Mouse (Mus musculus) testis, postnatal 14 days (tissue): Measurements from ENCODE around the gene Msrb3.

Experiments used
- DNase-seq: peaks from one replicate; pipeline ENCODE4 v3.0.0; 2021; ENCODE audit warnings: low spot score

The Msrb3 gene

DNA sequence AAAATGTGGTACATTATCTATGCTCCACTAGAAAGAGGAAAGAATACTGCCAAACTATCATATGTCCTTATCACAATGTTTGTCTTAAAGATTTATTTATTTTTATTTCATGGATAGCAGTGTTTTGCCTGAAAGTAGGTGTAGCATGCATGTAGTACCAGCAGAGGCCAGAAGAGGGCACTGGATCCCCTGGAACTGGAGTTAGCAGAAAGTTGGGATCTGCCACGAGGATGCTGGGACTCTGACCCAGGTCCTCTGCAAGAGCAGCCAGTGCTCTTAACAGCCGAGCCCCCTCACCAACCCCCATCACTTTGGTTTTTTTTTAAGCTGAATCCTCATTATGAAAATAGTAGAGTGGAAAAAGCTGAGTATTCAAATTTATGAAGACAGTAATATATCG, 37.7 kb downstream of the Msrb3 start:
- DNase-seq: peak; percentile 50

DNA sequence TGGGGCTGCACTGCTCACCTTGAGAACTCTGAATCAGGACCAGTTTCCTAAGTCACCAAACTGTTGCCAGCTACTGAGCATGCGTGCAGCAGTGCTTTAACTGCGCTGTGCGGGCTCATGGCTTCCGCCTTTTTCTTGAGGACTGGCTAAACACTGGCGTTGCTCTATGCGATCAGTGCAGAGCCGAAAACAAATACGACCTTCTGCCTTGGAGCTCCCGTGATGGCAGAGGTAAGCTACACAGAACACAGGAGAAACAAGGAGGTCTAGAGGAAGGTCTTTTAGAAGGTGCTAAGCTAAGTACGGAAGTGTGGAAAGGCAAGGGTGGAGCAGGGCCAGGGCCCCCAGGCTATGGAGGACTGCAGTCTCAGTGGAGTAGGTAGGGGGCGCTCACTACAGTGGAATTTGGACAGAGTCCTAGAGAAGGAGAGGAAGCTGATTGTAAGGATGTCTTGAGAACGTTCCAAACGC, 41.3 kb downstream of the Msrb3 start:
- DNase-seq: no peak

DNA sequence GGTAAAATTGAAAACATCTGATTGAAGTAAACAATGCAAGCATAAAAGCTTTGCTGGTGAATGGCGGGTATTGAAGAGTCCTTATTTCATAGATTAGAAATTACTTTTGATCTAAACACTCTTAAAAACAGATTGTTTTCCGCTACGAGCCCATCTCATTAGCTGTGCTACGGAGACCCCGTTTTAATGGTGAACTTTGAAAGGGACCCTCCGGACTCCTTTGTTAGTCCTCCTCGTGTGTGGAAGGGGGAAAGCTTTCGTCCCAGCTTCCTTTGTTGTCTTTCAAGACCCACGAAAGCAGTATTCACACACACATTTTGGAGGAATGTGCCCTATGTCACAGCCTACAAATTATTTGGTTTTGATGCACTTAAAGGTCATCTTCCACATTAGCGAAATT, 44.6 kb downstream of the Msrb3 start:
- no peak for DNase-seq

DNA sequence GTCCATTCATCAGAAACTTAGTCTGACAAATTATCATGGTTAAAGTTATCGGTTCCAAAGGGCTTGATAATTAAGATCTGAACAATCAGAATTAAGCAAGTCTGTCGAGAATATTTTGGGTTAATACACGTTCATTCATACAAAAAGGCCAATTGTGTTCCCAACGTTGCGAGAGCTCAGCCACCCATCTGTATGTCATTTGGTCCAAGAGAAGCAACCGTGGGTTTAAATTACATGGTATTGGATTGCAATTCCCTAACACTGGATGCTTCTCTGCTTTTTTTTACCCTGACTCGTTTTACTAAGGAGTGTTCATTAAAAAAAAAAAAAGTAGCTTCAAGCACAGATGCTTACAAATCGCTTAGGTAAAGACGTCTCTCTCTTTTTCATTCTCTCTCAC, 45.1 kb downstream of the Msrb3 start:
- DNase-seq: no peak

DNA sequence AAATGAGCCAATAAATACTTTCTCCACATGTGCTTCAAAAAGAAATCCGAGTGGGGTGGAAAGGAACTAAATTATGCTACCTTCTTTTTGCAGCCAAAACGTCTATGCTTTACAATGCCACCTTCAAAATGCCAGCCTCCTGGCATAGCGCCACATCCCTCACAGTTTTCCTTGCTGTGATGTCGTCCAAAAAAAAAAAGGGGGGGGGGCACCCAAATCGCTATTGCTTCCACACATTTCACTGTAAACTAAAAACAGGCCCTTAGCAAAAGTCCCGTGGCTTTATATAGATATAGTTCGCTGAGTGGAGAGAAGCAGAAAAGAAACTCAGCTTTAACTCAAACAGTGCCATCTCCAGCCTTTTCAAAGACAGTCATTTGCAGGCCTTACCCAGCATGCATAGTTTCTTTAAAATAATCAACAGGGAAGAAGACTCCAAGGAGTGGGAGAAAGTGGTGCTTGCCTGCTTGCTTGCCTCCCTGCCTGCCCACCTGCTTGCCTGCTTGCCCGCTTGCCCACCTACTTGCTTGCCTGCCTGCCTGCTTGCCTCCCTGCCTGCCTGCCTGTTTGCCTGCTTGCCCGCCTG, 47.6 kb downstream of the Msrb3 start:
- DNase-seq: no peak

DNA sequence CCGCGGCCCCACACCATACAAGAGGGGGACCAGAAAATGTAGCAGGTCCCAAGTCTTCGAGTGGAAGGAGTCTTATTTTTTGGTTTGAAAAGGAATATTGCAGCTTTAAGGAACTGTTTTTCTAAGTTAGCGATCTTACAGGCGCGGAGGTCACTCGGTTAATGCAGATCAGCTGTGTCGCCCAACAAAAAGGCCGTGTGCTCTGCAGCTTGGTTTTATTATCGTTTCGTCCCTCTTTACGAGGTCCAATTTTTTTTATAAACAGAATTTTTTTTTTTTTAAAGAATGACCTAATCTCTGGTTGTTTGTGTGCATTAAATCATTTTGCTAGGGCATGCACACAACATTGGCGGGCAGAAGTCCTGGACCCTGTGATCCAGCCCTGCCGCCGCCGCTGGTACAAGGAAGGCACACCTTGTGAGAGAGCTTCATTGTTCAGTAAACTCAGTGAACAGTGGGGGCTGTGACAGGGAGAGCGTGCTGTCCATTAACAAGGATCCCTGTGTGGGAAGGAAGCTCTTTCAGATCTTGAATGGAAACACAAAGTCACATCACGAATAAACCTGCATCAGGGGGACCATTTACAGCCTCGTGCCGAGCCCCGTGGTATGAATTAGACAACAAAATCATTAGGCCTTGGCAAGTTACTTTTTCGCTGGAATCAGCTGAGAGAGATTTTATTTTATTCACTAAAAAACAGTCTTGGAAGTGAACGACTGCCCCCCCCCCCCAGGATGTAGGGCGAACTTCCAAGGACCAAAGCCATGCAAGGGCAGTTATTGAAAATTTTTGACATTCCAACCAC, 48.3 kb downstream of the Msrb3 start:
- no peak for DNase-seq

DNA sequence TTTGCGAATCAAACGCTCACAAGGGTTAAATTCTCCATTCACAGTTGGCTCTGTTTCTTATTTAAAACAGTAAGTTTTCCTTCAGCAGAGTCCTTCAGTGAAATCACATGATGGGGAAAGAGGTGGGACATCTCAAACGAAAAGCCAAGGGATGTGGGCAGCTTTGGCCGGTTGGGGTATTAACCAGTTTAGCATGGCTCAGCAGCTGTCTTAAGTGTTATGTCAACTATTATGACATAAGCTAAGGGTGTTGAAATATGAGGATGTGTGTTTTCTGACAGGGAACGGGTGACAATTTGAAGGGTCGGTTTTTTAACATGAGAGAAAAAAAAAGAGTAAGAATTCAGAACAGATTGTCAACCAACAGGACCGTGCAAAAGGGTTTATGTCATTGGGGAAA, 50.2 kb downstream of the Msrb3 start:
- DNase-seq: no peak

DNA sequence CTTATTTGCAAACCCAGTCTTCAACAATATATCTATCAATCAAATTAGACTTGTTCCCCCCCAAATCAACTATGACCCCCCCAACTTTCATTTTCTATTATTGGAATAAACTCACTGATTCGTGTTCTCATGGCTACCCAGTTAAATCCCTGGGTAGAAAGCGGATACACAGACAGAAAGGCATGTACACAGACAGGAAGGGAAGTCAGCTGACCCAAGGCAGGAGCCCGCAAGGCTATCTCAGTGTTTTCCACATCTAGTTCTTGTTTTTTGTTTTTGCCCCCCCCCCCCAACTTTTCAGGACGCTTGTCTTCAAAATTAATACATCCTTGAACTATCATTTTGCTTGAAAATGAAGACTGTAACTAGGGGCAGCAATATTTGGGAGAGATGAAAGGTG, 51.1 kb downstream of the Msrb3 start:
- DNase-seq: no peak

DNA sequence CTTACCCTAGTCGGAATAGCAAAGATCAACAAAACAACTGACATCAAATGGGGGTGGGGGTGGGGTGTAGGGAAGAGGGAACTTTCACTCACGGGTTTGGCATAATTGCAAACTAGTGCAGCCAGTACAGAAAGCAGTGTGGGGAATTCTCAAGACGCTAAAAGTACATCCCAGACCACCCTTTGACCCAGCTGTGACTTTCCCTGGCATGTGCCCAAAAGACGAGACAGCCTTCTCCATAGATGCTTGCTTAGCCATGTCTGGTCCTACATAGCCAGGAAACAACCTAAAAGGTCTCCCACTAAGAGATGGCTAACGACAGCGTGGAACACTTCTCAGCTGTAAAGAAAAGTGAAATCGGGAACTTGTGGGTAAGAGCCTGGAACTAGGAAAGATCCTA, 58.9 kb downstream of the Msrb3 start:
- DNase-seq: no peak

DNA sequence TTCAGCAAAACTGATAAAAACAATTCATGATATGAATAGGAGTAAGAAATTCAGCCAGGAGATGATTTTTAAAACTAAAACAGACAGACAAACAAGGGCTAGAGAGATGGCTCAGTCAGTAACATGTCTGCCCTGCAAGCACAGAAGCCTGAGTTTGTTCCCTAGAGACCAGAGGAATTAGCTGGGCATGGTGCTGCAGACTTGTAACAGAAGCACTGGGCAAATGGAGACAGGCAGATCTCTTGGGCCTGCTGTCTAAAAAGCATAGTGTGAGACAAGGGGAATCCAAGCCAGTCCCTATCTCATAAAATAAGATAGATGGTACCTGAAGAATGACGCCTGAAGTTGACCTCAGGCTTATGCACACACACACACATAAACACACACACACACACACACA, 64.4 kb downstream of the Msrb3 start:
- DNase-seq: no peak

DNA sequence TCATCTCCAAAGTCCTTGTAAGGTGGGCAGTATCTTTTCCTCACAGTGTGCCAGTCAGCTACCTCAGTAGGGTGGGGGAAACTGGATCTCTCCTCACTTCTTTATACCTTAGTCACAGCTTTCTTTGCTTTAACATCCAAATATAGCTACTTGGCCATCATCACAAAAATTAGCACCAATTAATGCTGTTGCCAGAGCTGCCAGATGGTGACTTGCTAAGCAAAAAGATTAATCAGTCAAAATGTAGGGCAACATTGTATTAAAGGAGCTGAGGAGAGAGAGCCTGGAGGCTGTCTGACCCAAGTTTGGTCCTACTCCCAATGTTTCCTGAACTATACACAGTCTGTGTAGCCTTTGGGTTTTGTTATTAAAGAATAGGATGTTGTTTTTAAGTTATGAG, 65.1 kb downstream of the Msrb3 start:
- no peak for DNase-seq

DNA sequence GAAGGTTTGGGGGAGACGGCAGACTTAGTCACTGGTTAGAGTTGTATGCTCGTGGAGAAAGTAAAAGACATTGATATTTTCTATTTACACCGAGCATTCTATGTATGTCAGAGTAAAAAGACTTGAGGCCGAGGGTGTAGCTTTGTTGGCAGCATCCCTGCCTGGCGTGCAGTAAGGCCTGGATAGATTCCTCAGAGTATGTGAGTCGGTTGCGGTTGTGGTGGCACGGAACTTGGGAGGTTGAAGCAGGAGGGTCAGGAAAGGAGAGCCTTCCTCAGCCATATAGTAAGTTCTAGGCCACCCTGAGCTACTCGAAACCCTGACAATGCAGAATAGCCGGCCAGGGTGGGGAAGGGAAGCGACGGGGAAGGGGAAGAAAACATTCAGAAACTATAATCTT, 71.1 kb downstream of the Msrb3 start:
- no peak for DNase-seq

DNA sequence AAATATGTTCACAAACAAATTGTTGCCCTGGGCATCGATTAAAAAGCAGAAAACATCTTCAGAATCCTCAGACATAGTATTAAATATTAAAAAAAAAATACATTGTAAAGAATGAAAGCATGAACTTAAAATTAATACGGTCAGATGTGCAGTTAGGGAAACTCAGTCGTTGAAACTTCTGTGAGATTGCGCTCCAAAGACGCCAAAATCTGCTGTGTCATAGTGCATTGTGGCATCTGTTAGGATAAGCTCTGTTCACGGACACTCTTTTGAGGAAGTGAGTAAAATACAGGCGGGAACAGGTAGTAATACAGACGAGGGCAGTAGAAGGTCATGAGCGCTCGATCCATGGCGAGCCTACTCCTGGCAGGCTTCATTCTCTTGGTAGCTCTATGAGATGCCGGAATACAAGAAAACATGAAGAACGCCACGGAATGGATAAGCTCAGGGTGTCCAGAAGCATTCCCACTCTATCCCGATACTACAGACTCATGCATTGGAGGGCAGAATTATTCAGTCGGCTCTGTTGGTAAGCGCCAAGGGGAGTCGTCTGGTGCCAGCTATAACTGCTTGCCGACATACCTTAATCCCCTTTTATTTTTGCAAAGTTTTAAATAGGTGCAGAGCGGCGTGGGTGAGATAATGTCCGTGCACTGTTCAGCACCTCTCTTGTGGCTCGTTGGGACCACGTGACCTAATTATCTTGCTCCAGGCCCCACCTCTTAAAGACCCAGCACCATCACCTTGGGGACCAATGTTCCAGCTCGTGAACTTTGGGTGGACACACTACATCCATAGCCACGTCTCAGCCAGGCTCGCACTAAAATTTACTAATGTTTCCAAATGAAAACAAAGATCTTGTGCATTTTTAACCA, 71.9 kb downstream of the Msrb3 start:
- DNase-seq: no peak

DNA sequence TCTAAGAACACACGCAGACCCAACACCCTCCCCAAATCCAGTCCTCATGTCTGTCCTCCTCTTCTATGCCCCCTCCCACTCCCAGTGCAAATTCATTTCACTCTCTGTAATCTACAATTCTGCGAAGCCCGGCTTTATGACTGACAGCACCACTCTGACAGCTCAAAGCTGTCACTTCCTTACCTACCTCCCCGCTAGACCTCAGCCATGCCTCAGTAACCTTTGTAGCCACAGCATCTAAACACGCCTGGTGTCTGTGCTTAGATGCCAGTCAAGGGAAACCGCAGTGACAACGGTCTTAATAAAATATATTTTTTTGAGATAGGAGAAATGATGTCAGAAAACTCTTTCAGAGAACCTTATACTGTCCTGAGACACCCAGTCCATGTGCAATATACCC, 72.5 kb downstream of the Msrb3 start:
- no peak for DNase-seq

DNA sequence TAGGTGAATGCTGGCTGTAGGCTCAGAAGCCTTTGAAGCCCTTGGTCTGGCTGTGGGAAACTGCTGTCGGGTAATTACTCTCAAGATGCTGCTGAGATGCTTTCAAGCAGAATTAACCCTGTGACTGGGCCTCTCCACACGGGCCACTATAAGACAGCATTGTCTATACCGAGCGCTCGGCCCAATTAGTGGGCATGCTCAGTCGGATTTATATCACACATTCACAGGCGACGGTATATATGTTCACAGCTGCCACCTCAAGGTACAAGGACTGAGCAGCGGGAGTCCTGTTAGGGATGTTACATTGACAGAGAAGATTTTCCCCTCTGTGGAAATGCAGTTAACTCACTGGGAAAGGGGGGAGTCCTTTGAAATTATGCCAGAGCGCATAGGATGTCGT, 73.3 kb downstream of the Msrb3 start:
- DNase-seq: no peak

DNA sequence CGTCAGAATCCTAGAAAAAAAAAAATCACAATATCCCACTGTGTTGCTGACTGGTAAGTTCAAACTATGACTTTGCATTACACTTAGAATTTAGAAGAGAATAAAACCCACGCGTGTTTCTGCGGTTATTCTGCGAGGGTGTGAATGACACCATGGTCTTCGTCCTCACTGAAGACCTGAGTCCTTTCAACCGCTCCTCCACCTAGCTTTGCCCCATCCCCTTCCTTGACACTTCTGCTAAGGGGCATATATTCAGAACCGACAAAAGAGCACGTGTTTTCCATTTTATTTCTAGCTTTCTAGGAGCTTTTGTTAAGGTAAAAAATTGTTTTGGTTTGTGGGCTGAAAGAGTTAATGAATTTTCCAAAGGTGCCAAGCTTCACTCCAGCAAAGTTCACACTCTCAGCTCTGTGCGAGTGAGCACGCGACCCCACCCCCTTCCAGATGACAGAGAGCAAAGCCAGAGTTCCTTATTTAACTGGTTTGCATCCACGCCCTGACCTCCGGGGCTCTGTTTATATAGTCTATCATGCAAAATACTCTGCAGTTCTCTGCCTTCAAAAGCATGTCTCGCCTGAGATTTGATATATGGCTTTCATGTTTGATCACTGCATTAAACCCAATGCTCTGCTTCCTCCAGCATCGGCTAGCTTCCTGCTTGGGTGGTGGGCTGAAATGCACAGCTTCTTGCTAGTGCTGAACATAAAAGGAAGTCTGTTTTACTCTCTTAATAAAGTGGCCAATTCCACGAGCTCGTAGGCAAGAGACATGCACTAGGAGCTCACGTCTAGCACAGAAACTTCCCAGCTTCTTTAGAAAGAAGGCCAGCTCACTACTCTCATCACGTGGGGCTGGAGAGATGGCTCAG, 77.2 kb downstream of the Msrb3 start:
- DNase-seq: no peak

DNA sequence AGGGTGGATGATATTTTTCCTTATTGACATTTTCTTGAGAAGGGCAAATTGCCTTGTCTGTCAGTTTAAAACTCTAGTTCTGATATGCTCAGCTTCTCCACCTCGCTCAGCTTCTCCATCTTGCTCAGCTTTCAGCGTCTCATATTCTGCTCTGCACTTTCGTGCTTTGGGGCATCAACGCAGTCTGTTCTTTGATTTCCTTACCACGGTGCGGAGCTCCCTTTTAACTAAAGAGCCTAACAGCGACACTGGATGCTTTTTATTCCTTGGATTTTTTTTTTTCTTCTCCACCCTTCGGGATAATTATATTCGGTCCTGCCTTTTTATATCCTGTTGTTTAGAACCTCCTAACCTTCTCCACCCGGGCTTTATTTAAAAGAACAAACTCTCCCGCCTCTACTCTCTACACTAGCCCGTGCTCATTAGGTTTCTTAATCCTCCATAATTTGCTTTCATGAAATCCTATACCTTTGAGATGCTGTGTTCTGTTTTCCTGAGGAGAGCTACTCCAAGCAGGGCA, 78.1 kb downstream of the Msrb3 start:
- DNase-seq: no peak

DNA sequence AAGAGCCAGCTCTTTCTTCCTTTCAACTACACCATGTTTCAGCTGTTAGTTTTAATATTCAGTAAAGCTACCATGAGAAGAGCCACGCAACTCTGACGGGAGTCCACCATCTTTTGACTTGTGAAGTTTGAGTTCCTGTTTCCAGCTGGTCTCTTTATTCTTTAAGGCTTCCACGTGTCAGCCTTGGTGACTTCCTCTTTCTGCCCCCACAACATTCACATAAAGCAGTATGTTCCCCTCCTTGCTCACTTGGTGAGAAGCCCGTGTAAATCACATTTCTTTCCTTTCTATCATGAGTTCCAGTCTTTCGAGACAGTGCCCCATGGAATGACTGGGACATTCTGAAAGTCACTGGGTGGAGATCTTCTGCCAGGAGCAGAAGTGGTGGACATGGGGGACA, 83.6 kb downstream of the Msrb3 start:
- DNase-seq: no peak

DNA sequence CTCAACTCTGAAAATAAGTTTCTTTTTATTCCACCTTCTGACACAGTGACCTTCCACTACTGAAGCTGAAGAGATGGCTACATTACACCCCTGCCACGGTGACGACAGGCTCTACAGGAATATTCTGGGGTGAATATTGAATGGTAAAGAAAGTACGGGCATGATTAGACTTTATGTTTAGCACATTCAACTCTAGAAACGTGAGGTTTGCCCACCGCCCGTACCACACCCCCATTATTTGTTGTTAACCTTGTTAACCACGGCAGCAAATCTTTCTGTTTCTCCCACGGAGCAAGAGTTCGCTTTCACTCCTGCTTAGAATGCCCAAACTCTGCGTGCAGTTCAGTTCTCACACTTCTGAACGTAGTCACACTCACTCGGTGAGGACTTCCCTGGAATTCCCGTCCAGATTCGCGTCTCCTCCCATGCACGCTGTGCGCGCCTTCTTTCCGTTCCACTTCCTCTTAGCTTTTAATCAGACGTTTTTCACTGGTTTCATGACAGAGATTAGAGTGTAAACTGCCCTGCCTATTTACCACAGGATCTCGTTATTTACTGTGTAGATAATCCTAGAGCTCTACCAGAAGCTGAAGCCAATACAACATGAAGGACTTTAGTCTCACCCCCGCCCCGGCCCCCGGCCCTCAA, 87.0 kb downstream of the Msrb3 start:
- no peak for DNase-seq

DNA sequence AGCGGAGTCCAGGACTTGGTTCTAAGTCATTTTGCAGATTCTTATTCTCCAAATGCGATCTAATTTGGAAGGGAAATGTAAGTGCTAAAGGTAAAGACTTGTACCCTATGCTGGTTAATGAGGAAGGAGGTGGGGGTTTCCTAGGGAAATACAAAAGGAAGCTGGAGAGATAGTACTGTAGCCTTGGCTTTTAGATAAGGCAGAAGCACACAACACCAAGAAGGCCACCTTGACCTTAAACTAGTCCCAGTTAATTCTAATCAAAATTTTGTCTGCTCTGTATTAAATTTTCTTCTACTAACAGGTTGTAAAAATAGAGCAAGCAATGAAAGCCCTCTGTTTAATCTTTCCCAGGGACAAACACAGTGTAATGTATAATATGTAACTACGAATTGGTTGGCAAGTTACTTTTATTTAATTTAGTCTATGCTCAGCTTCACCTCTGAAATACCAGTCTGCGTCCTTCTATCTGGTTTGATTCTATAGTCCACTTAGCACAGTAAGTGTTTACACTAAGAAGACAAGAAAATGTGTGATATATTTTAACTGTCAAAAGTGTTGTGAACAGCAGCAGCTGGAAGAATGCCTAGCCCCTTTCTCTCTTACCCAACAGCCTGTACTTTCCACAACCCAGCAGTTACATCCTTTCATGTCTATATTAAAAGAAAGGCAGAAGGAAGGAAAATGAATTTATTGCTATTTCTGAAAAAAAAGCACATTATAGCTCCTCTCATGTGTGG, 87.9 kb downstream of the Msrb3 start:
- DNase-seq: no peak
